Mouse (Mus musculus): ENCODE measurements at regions not wholly inside any gene's neighbourhood (a gene's known extent, or its start where the extent isn't known, plus 50 kb on each side); places are given as distances from the start of the nearest gene placed in this dataset.

DNA sequence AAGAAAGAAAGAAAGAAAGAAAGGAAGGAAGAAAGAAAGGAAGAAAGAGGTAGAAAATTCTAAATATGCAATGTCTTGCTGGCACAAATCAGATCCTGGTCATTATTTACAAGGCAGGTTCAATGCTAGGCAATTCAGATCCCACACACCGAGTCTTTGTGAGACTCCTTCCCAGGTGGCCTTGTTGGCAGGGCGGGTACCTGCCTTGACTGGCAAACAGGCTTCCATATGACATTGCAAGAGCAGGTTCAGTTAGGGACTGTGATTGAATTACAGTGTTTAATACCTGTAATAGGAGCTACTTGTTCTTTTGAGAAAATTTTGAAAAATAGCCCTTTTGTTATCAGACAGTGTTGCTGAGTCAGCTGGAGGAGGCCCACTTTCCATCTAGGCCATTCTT, 436.0 kb upstream of the Mctp2 start:
- no peak for TF ChIP-seq CTCF (IDR thresholded peaks at IDR 0.05; ENCODE audit: low read depth)
- no peak for TF ChIP-seq EP300 (optimal IDR thresholded peaks at IDR 0.05)
